Mouse (Mus musculus) kidney, adult 2 months (tissue): ENCODE data around the gene Atp13a2.

Experiments used
- CTCF ChIP-seq: fragments of 200-500 bp; conservative IDR thresholded peaks from 2 replicates; pipeline ENCODE4 v1.5.1; 2011; ENCODE audit warnings: low read depth, mild to moderate bottlenecking, control low read depth, low read length, moderate library complexity, mixed read lengths; ENCODE audit not compliant: insufficient read depth, insufficient read length
- POLR2A ChIP-seq: fragments of 200-500 bp; IDR thresholded peaks from one replicate; pipeline ENCODE4 v1.6.1; 2011; ENCODE audit warnings: low read depth, low read length, control low read depth

- TF ChIP-seq CTCF: no peak
- no peak for TF ChIP-seq POLR2A
Observed at GRCm38 (mm10) chr4:140984544-140984943, 2.1 kb upstream of the Atp13a2 start.
